Mouse (Mus musculus) embryonic facial prominence, embryonic 14.5 days (tissue): ENCODE results near the gene Mei1. TPM values are rescaled to one million over a fixed set of nuclear protein-coding genes. Genes with fewer than 3 reads are reported as not detected.
"Not testable (repeated sequence)": the region's sequence is repeated elsewhere in the genome, so short reads cannot be mapped to it uniquely, and the experiment has no call there.

Experiments used
- ATAC-seq: fragments of 200-750 bp; cut with Nextera tagmentation; 2 replicates; pipeline ENCODE4 v1.8.0; 2017; ENCODE audit warnings: low read depth, moderate number of reproducible peaks, moderate TSS enrichment
- DNase-seq: peaks from one replicate; pipeline ENCODE4 v3.0.0-alpha.2; 2015; ENCODE audit warnings: low spot score
- H3K27ac ChIP-seq: fragments of 300-500 bp; sonication (generic); replicated peaks from 2 replicates; pipeline ENCODE4 v1.5.1; 2014; ENCODE audit warnings: low read depth, mild to moderate bottlenecking, low read length, moderate library complexity
- H3K27me3 ChIP-seq: fragments of 300-500 bp; sonication (generic); replicated peaks from 2 replicates; pipeline ENCODE4 v1.6.1; 2014; ENCODE audit warnings: low read length; ENCODE audit not compliant: control insufficient read depth, insufficient read depth
- H3K36me3 ChIP-seq: fragments of 300-500 bp; sonication (generic); 2 replicates; pipeline ENCODE4 v1.6.1; 2014; ENCODE audit warnings: low read length, mixed read lengths; ENCODE audit not compliant: control insufficient read depth, insufficient read depth
- H3K4me1 ChIP-seq: fragments of 300-500 bp; sonication (generic); 2 replicates; pipeline ENCODE4 v1.6.1; 2014; ENCODE audit warnings: antibody characterized with exemption, low read length; ENCODE audit not compliant: control insufficient read depth, insufficient read depth
- H3K4me2 ChIP-seq: fragments of 300-500 bp; sonication (generic); 2 replicates; pipeline ENCODE4 v1.6.1; 2014; ENCODE audit warnings: low read depth, mild to moderate bottlenecking, low read length, moderate library complexity, mixed read lengths
- H3K4me3 ChIP-seq: fragments of 300-500 bp; sonication (generic); 2 replicates; pipeline ENCODE4 v1.5.1; 2014; ENCODE audit warnings: low read depth, mild to moderate bottlenecking, low read length
- H3K9ac ChIP-seq: fragments of 300-500 bp; sonication (generic); 2 replicates; pipeline ENCODE4 v1.6.1; 2014; ENCODE audit warnings: low read depth, mild to moderate bottlenecking, low read length, moderate library complexity, mixed read lengths
- H3K9me3 ChIP-seq: fragments of 300-500 bp; sonication (generic); 2 replicates; pipeline ENCODE4 v1.6.1; 2016; ENCODE audit warnings: low read length; ENCODE audit not compliant: control insufficient read depth
- WGBS: fragments of 180-500 bp; shearing (Covaris S2); extraction: QIAGEN DNeasy Blood & Tissue Kit; methylation state at CpG from one replicate; pipeline ENCODE4 v1.1.7; 2014; 5-methylcytosine and 5-hydroxymethylcytosine counted together
- polyA plus RNA-seq: library from polyadenylated mRNA; unstranded; fragments of >200 nt; fragmentation: Nextera tagmentation; extraction: Ambion mirVana; gene quantifications from 2 replicates; pipeline ENCODE4 v1.2.1, GENCODE M21; 2014

Mei1 gene
- polyA plus RNA-seq, 1 experiment from 2014 or later, result not detected

GRCm38 (mm10) chr15:82120544-82120943 lies 50.7 kb downstream of the Mei1 start:
- no peak overlapping the region for H3K4me2 ChIP-seq
- H3K4me1 ChIP-seq, result no peaks in the 10 kb centered on the region
- no peak overlapping the region for H3K27ac ChIP-seq
- ATAC-seq (no peak), DNase-seq (no peak)
- no peaks in the 10 kb centered on the region for H3K27me3 ChIP-seq
- no peaks in the 10 kb centered on the region for H3K36me3 ChIP-seq
- H3K9ac ChIP-seq, result no peak overlapping the region
- WGBS, result 86% methylated on average over 8 of the region's 8 CpGs
- H3K4me3 ChIP-seq, result no peak overlapping the region
- no peaks in the 10 kb centered on the region for H3K9me3 ChIP-seq

GRCm38 (mm10) chr15:82126690-82127089 lies 56.9 kb downstream of the Mei1 start:
- not testable (repeated sequence) for H3K27me3 ChIP-seq, H3K27ac ChIP-seq, ATAC-seq, H3K36me3 ChIP-seq, H3K4me3 ChIP-seq, H3K9me3 ChIP-seq
- 0 out of 2 replicates have a peak overlapping the region, but pooled peaks have one; percentile 91 for H3K4me2 ChIP-seq
- H3K9ac ChIP-seq, result 0 out of 2 replicates have a peak overlapping the region, but pooled peaks have one; percentile 25
- H3K4me1 ChIP-seq, result peaks cover 13% of the 10 kb centered on the region; the same call in 1 of the 2 replicates
- 78% methylated on average over 4 of the region's 4 CpGs for WGBS
- peak; percentile 2 for DNase-seq

- peak within 1 kb of the TSS; percentile 91 for H3K4me2 ChIP-seq
- peak within 1 kb of the TSS; percentile 81 for H3K4me3 ChIP-seq
- peak; percentile 97 for DNase-seq
- H3K27me3 ChIP-seq, result no peaks in the 10 kb centered on the region
- H3K36me3 ChIP-seq, result 0 out of 2 replicates have a peak, but pooled peaks cover 6% of the 10 kb centered on the region
- H3K27ac ChIP-seq, result peak within 1 kb of the TSS; percentile 85
- H3K4me1 ChIP-seq, result peaks cover 13% of the 10 kb centered on the region; the same call in 1 of the 2 replicates
- peak within 1 kb of the TSS; percentile 83 for H3K9ac ChIP-seq
- ATAC-seq, result peak; percentile 99
- under 1% methylated on average over 63 of the region's 74 CpGs for WGBS
- H3K9me3 ChIP-seq, result no peaks in the 10 kb centered on the region
These were observed 57.9 kb downstream of the Mei1 start, which contains the start of gene Ccdc134 for GRCm38 (mm10) chr15:82127426-82128374. Gene Ccdc134, plus strand, starts transcription at chr15:82127922.

DNA sequence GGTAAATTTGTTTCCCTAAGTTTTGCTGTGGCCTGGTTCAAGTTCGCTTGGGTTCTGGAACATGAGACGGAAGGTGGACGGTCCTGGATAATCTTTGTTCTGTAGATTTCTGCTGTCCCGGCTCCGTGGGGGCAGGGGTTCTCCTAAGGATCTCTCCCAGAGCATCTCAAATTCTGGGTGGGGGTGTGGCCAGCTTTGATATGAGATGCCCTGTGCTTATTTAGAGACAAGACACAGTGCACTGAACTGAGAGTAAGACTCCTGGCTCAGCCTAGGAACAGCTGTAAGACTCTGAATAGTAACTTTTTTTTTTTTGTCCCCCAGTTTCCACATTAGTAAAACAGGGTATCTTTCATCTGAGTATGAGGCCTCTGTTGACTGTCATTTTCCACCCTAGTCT lies 58.6 kb downstream of the Mei1 start:
- DNase-seq, result peak; percentile 62
- H3K36me3 ChIP-seq, result peaks cover 12% of the 10 kb centered on the region; the same call in 1 of the 2 replicates
- peak overlapping the region; percentile 91 for H3K4me2 ChIP-seq
- H3K4me3 ChIP-seq, result peak overlapping the region; percentile 81
- ATAC-seq, result 0 out of 2 replicates have a peak, but pooled peaks have one; percentile 1
- H3K4me1 ChIP-seq, result peaks cover 13% of the 10 kb centered on the region; the same call in 1 of the 2 replicates
- peak overlapping the region; percentile 85 for H3K27ac ChIP-seq
- H3K9ac ChIP-seq, result peak overlapping the region; percentile 83
- 0% methylated on average over 5 of the region's 5 CpGs for WGBS
- H3K27me3 ChIP-seq, result no peaks in the 10 kb centered on the region
- no peaks in the 10 kb centered on the region for H3K9me3 ChIP-seq

GRCm38 (mm10) chr15:82130599-82130998 lies 60.8 kb downstream of the Mei1 start:
- peaks cover 15% of the 10 kb centered on the region; the same call in 1 of the 2 replicates for H3K36me3 ChIP-seq
- H3K4me2 ChIP-seq, result no peak overlapping the region
- 53% methylated on average over 7 of the region's 7 CpGs for WGBS
- H3K9ac ChIP-seq, result no peak overlapping the region
- ATAC-seq (no peak), DNase-seq (peak; percentile 8)
- H3K4me3 ChIP-seq, result no peak overlapping the region
- H3K4me1 ChIP-seq, result peaks cover 13% of the 10 kb centered on the region; the same call in 1 of the 2 replicates
- H3K27me3 ChIP-seq, result no peaks in the 10 kb centered on the region
- no peak overlapping the region for H3K27ac ChIP-seq
- no peaks in the 10 kb centered on the region for H3K9me3 ChIP-seq

DNA sequence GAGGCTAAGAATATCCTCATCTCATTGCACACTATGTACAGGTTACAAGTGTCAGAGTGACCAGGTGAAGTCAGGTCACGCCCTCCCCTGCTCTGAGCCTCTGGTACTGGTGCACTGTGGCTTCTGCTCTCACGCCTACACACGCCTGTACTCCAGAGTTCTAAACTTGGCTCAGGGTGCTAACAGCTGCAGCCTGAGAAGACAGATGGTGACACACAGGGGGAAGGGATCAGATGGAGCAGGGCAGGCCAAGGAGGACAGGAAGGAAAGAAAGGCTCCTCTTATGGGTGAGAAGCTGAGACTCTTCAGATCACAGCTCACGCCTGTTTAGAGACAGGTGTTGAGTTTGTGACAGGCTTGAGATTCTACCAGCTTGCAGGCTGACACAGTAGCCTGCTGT lies 65.6 kb downstream of the Mei1 start:
- Histone ChIP-seq H3K4me3 (no peak overlapping the region), H3K4me2 (no peak overlapping the region), H3K9ac (no peak overlapping the region), H3K36me3 (peaks cover 19% of the 10 kb centered on the region; the same call in 1 of the 2 replicates), H3K9me3 (no peaks in the 10 kb centered on the region), H3K4me1 (no peaks in the 10 kb centered on the region), H3K27me3 (no peaks in the 10 kb centered on the region), H3K27ac (no peak overlapping the region)
- peak; percentile 85 for ATAC-seq
- WGBS, result 74% methylated on average over 4 of the region's 4 CpGs
- DNase-seq, result peak; percentile 71

- H3K9ac ChIP-seq, result no peak overlapping the region
- no peak overlapping the region for H3K4me2 ChIP-seq
- no peaks in the 10 kb centered on the region for H3K9me3 ChIP-seq
- H3K4me3 ChIP-seq, result no peak overlapping the region
- H3K27ac ChIP-seq, result no peak overlapping the region
- 50% methylated on average over 4 of the region's 4 CpGs for WGBS
- no peaks in the 10 kb centered on the region for H3K27me3 ChIP-seq
- H3K4me1 ChIP-seq, result no peaks in the 10 kb centered on the region
- ATAC-seq, result peak; percentile 21; the same call in 1 of the 2 replicates
- DNase-seq, result peak; percentile 79
- peaks cover 15% of the 10 kb centered on the region; the same call in 1 of the 2 replicates for H3K36me3 ChIP-seq
These were observed 68.8 kb downstream of the Mei1 start for GRCm38 (mm10) chr15:82138565-82138964.

DNA sequence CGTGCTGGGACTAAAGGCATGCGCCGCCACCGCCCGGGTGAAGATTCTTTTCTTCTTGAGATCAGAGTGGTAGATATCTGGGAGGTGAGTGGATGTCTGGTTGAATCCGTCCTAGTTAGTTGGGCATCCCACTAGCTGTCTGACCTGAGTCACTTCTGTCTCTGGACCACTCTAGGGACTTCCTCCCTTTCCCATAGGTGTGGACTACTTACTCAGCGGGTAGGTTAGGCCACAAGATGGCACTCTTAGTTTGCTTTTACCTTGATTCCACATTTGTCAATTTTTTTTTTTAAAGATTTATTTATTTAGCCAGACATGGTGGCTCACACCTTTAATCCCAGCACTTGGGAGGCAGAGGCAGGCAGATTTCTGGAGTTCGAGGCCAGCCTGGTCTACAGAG lies 69.4 kb downstream of the Mei1 start:
- peaks cover 13% of the 10 kb centered on the region; the same call in 1 of the 2 replicates for H3K36me3 ChIP-seq
- DNase-seq, result no peak
- H3K9ac ChIP-seq, result no peak overlapping the region
- no peaks in the 10 kb centered on the region for H3K27me3 ChIP-seq
- no peak overlapping the region for H3K4me3 ChIP-seq
- ATAC-seq, result no peak
- no peak overlapping the region for H3K4me2 ChIP-seq
- 88% methylated on average over 8 of the region's 8 CpGs for WGBS
- no peaks in the 10 kb centered on the region for H3K4me1 ChIP-seq
- H3K27ac ChIP-seq, result no peak overlapping the region
- H3K9me3 ChIP-seq, result no peaks in the 10 kb centered on the region
